Mouse (Mus musculus) liver, adult 2 months (tissue): ENCODE results near the gene Clec12a.

Source experiments
- CTCF ChIP-seq: fragments of 200-500 bp; IDR thresholded peaks from 2 replicates; pipeline ENCODE4 v1.5.1; 2011; ENCODE audit warnings: low read depth, low read length, control low read depth
- POLR2A ChIP-seq: fragments of 200-500 bp; IDR thresholded peaks from 2 replicates; pipeline ENCODE4 v1.6.1; 2011; ENCODE audit warnings: low read length, control low read depth; ENCODE audit not compliant: insufficient read depth; ENCODE audit errors: extremely low read depth

- TF ChIP-seq POLR2A (no peak), CTCF (no peak)
Observed at GRCm38 (mm10) chr6:129383466-129383865, 41.0 kb downstream of the Clec12a start.
